Mouse (Mus musculus) heart, embryonic 14.5 days (tissue): ENCODE measurements around the gene Ankrd35. TPM values are rescaled to one million over a fixed set of nuclear protein-coding genes. Genes with fewer than 3 reads are reported as not detected.

ENCODE experiments used
- ATAC-seq: fragments of 200-750 bp; cut with Nextera tagmentation; 2 replicates; pipeline ENCODE4 v1.8.0; 2017; ENCODE audit warnings: low read depth, moderate TSS enrichment; ENCODE audit not compliant: insufficient number of reproducible peaks, insufficient read depth, low FRiP score
- H3K27ac ChIP-seq, 2 experiments: fragments of 200-500 bp in 1 of 2; fragments of 300-500 bp in 1 of 2; sonication (generic) in 1 of 2; replicated peaks in 1 of 2; 2 replicates each; pipeline ENCODE4 v1.5.1; 2012 to 2014; ENCODE audit warnings: low read depth in 2 of 2, low read length in 2 of 2, control low read depth in 1 of 2, mild to moderate bottlenecking in 1 of 2, mixed read lengths in 1 of 2; ENCODE audit not compliant: control insufficient read depth in 1 of 2, insufficient read depth in 1 of 2
- H3K27me3 ChIP-seq: fragments of 300-500 bp; sonication (generic); 2 replicates; pipeline ENCODE4 v1.6.1; 2014; ENCODE audit warnings: mild to moderate bottlenecking, low read length, control low read depth; ENCODE audit not compliant: control insufficient read depth, insufficient read depth
- H3K36me3 ChIP-seq: fragments of 300-500 bp; sonication (generic); 2 replicates; pipeline ENCODE4 v1.6.1; 2014; ENCODE audit warnings: mild to moderate bottlenecking, control low read depth, low read length, mixed read lengths; ENCODE audit not compliant: control insufficient read depth, insufficient read depth
- H3K4me1 ChIP-seq, 2 experiments: fragments of 200-500 bp in 1 of 2; fragments of 300-500 bp in 1 of 2; sonication (generic) in 1 of 2; 2 replicates each; pipeline ENCODE4 v1.6.1; 2012 to 2014; ENCODE audit warnings: low read length in 2 of 2, control low read depth in 1 of 2, mixed read lengths in 1 of 2; ENCODE audit not compliant: control insufficient read depth in 2 of 2, insufficient read depth in 2 of 2
- H3K4me2 ChIP-seq: fragments of 300-500 bp; sonication (generic); 2 replicates; pipeline ENCODE4 v1.6.1; 2014; ENCODE audit warnings: mild to moderate bottlenecking, low read length
- H3K4me3 ChIP-seq, 2 experiments: fragments of 200-500 bp in 1 of 2; fragments of 300-500 bp in 1 of 2; sonication (generic) in 1 of 2; 2 replicates each; pipeline ENCODE4 v1.5.1; 2012 to 2014; ENCODE audit warnings: low read length in 2 of 2, mild to moderate bottlenecking in 2 of 2, control low read depth in 1 of 2, low read depth in 1 of 2, moderate library complexity in 1 of 2; ENCODE audit not compliant: control insufficient read depth in 1 of 2, insufficient read depth in 1 of 2
- H3K9ac ChIP-seq: fragments of 300-500 bp; sonication (generic); 2 replicates; pipeline ENCODE4 v1.6.1; 2014; ENCODE audit warnings: mild to moderate bottlenecking, low read length
- H3K9me3 ChIP-seq: fragments of 300-500 bp; sonication (generic); 2 replicates; pipeline ENCODE4 v1.6.1; 2016; ENCODE audit warnings: low read length, control low read depth; ENCODE audit not compliant: control insufficient read depth
- WGBS: fragments of 180-500 bp; shearing (Covaris S2); extraction: QIAGEN DNeasy Blood & Tissue Kit; methylation state at CpG from one replicate; pipeline ENCODE4 v1.1.7; 2014; 5-methylcytosine and 5-hydroxymethylcytosine counted together
- polyA plus RNA-seq: library from polyadenylated mRNA; unstranded; fragments of >200 nt; fragmentation: Nextera tagmentation; extraction: Ambion mirVana; gene quantifications from 2 replicates; pipeline ENCODE4 v1.2.1, GENCODE M21; 2014

Gene Ankrd35
- polyA plus RNA-seq, 1 experiment from 2014 or later = 0.23 TPM

GRCm38 (mm10) chr3:96674442-96674841 lies 4.5 kb downstream of the Ankrd35 start:
- no peak overlapping the region for H3K27ac ChIP-seq
- 51% methylated on average over 8 of the region's 8 CpGs for WGBS
- no peak overlapping the region for H3K9ac ChIP-seq
- no peak overlapping the region for H3K4me2 ChIP-seq
- no peaks in the 10 kb centered on the region for H3K9me3 ChIP-seq
- no peak overlapping the region for H3K4me3 ChIP-seq
- H3K36me3 ChIP-seq = no peaks in the 10 kb centered on the region
- H3K4me1 ChIP-seq = peaks cover 5 to 6% of the 10 kb centered on the region in 2 experiments; a peak in 3 of 4 replicates
- ATAC-seq = no peak
- peaks cover under 1% of the 10 kb centered on the region; the same call in 1 of the 2 replicates for H3K27me3 ChIP-seq

DNA sequence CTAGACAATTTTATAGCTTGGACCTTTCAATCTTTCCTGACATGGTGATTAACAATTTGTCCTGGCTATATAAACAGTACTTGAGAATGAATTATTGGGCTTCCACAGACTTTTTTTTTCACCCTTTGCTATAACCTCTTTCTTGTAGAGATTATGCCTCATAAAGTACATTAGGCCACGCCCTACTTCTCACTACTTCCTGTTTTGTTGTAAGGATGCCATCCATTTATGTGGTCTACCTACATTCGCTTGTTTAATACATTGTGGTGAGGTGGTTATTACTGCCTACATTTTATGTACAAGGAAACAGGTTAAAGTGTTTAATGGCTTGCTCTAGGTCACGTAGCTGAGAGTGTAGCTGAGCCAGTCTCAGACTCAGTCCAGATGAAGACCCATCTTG lies 5.2 kb downstream of the Ankrd35 start:
- no peaks in the 10 kb centered on the region for H3K36me3 ChIP-seq
- 83% methylated on average over 3 of the region's 3 CpGs for WGBS
- ATAC-seq = no peak
- no peak overlapping the region for H3K9ac ChIP-seq
- H3K27ac ChIP-seq = no peak overlapping the region
- no peaks in the 10 kb centered on the region for H3K9me3 ChIP-seq
- no peak overlapping the region for H3K4me2 ChIP-seq
- peaks cover 8% of the 10 kb centered on the region for H3K27me3 ChIP-seq
- peaks cover 3 to 5% of the 10 kb centered on the region in 2 experiments; a peak in 3 of 4 replicates for H3K4me1 ChIP-seq
- H3K4me3 ChIP-seq = no peak overlapping the region

- Histone ChIP-seq H3K36me3 (no peaks in the 10 kb centered on the region), H3K9ac (no peak overlapping the region), H3K4me3 (no peak overlapping the region), H3K4me1 (peaks cover 0 to under 1% of the 10 kb centered on the region in 2 experiments; a peak in 1 of 4 replicates), H3K9me3 (no peaks in the 10 kb centered on the region), H3K27me3 (peaks cover 13% of the 10 kb centered on the region), H3K27ac (no peak overlapping the region), H3K4me2 (no peak overlapping the region)
- WGBS = 57% methylated on average over 3 of the region's 3 CpGs
- no peak for ATAC-seq
Observed at GRCm38 (mm10) chr3:96675690-96676089, 5.8 kb downstream of the Ankrd35 start.

DNA sequence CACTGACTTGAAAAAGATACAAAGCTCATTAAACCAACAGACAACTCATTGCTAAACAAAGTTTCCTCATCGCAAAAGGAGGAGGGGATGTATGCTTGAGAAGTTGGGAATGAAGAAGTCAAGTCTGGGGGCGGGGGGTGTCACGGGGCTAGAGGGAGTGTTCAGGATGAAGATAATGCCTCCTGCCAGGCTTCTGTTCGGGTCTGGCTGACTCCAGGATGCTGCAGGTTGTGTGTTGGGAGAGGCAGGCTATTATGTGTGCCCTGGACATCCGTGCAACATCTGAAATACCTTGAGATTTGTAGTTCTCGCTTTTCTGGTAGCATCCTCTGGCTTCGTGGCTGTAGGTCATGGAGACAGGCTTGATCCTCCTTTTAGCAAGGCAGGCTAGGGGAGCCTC lies 8.5 kb downstream of the Ankrd35 start:
- ATAC-seq = no peak
- Histone ChIP-seq H3K9me3 (no peaks in the 10 kb centered on the region), H3K36me3 (no peaks in the 10 kb centered on the region), H3K4me1 (no peaks in the 10 kb centered on the region), H3K4me3 (no peak overlapping the region), H3K27me3 (peaks cover 29% of the 10 kb centered on the region), H3K4me2 (no peak overlapping the region), H3K9ac (no peak overlapping the region), H3K27ac (no peak overlapping the region)
- 61% methylated on average over 7 of the region's 7 CpGs for WGBS

DNA sequence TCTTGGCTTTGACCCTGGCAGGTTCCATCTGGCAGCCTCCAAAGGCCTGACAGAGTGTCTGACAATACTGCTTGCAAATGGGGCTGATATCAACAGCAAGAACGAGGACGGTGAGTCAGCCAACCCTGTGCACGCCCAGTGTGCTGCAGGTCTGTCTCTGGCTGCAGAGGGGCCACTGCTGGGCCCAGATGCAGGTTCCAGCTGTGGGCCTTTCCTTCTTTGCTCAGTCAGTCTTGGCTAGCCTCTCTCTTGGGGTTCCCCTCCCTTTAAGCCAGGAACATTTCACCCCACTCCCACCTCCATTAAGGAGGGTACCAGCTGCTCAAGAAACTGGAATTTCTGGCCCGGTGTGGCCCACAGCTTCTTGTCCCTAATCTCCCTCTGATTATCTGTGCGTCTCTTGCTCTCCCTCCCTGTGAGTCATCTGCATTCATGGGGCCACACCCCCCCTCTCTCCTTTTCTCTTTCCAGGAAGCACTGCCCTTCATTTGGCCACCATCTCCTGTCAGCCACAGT lies 9.3 kb downstream of the Ankrd35 start:
- no peak overlapping the region for H3K4me2 ChIP-seq
- H3K4me3 ChIP-seq = no peak overlapping the region
- no peak for ATAC-seq
- no peaks in the 10 kb centered on the region for H3K9me3 ChIP-seq
- no peak overlapping the region for H3K27ac ChIP-seq
- whole genome bisulfite sequencing = 9% methylated on average over 5 of the region's 5 CpGs
- no peak overlapping the region for H3K9ac ChIP-seq
- no peaks in the 10 kb centered on the region for H3K36me3 ChIP-seq
- peaks cover 36% of the 10 kb centered on the region for H3K27me3 ChIP-seq
- H3K4me1 ChIP-seq = no peaks in the 10 kb centered on the region

DNA sequence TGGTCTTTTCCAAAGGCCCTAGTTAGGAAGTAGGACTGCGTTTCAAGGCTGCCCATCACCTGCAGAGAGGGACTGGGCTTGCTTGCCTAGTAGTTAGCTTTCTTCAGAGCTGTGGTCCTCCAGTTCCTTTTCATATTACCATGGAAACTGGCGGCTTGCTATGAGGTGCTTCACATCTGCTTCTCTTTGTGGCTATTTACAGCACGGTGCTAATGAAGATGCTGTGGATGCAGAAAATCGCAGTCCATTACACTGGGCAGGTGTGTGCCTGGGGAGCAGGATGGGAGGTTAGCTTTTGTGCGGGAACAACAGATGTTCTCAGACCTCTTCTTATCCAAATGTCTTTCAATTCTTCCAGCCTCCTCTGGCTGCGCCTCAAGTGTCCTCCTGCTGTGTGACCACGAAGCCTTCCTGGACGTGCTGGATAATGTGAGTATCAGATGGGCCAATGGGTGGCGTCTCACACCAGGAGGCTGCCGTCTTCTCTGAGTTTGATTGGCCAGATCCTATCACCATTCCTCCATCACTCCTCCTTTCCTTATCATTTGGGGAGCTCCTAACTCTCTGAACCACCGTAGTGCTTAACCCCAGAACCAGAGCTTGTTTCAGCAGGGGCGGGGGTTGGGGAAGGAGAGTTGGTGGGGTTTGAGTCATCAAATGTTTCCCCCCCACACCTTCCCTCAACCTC lies 10.5 kb downstream of the Ankrd35 start:
- peaks cover 46% of the 10 kb centered on the region for H3K27me3 ChIP-seq

GRCm38 (mm10) chr3:96683496-96683895 lies 13.6 kb downstream of the Ankrd35 start:
- H3K4me2 ChIP-seq = no peak overlapping the region
- no peak for ATAC-seq
- H3K4me3 ChIP-seq = no peak overlapping the region
- peaks cover 0 to 3% of the 10 kb centered on the region in 2 experiments; a peak in 1 of 4 replicates for H3K4me1 ChIP-seq
- WGBS = 77% methylated on average over 3 of the region's 3 CpGs
- H3K9me3 ChIP-seq = no peaks in the 10 kb centered on the region
- H3K36me3 ChIP-seq = no peaks in the 10 kb centered on the region
- H3K27me3 ChIP-seq = peaks cover 49% of the 10 kb centered on the region
- no peak overlapping the region for H3K9ac ChIP-seq
- no peak overlapping the region for H3K27ac ChIP-seq

More for the DNA sequence above, 10.5 kb downstream of the Ankrd35 start:
- 21% methylated on average over 12 of the region's 12 CpGs for WGBS
- no peaks in the 10 kb centered on the region for H3K36me3 ChIP-seq
- H3K9me3 ChIP-seq = no peaks in the 10 kb centered on the region
- H3K4me3 ChIP-seq = no peak overlapping the region
- no peak overlapping the region for H3K27ac ChIP-seq
- no peak overlapping the region for H3K9ac ChIP-seq
- no peak overlapping the region for H3K4me2 ChIP-seq
- H3K4me1 ChIP-seq = peaks cover 0 to 3% of the 10 kb centered on the region in 2 experiments; a peak in 1 of 4 replicates
- ATAC-seq = no peak
